Mouse (Mus musculus): ENCODE data around the gene Sars2. TPM values are rescaled to one million over a fixed set of nuclear protein-coding genes. Genes with fewer than 3 reads are reported as not detected.
A peak's percentile ranks its signal among the peaks of the same experiment; 100 is the strongest.

Sars2 gene
- polyA plus RNA-seq, 1 experiment from 2014 or later, result 16.3 TPM

DNA sequence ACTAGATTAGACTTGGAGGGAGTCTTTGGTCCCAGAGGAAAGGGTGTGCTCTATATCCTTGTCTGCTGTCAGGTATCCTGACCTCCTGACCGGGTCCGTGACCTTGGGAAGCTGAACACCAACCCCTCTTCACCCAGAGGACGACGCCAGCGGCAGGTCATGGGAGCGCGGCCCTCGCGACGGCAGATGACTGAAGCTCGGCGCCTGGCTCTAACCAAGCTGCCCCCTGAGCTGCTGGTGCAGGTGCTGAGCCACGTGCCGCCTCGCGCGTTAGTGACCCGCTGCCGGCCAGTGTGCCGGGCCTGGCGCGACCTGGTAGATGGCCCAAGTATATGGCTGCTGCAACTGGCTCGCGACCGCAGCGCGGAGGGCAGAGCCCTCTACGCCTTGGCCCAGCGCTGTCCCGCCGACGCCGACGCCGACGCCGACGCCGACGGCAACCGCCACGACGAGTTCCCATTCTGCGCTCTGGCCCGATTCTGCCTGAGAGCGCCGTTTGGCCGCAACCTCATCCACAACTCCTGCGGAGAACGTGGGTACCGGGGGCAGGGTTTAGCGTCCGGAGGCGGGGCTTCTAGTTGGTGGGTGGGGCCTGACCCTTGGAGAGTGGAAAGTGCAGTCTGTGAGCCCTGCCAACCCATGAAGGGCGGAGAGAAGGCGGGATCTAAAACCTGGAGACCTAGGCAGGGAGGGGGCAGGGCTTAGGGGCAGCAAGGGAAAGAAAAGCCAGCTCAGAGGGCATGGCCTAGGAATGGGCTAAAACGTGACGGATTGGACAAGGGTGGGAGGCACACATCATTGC, 9.2 kb upstream of the Sars2 start:
- H3K27ac ChIP-seq, result no peak overlapping the region
- 0 out of 2 replicates have a peak, but pooled peaks cover 4% of the 10 kb centered on the region for H3K9me3 ChIP-seq (replicated peaks)
- peak overlapping the region; percentile 59 for H3K4me3 ChIP-seq (replicated peaks)
- H3K4me1 ChIP-seq (replicated peaks), result peaks cover 19% of the 10 kb centered on the region
- DNase-seq (peak; percentile 84), ATAC-seq (ENCODE audit: low read depth) (peak; percentile 91)
- H3K27me3 ChIP-seq, result peaks cover 12% of the 10 kb centered on the region
- H3K36me3 ChIP-seq, result peaks cover under 1% of the 10 kb centered on the region; the same call in 1 of the 2 replicates
- H3K9ac ChIP-seq, result peak overlapping the region; percentile 51
- WGBS (ENCODE audit: insufficient replicate concordance), result 5% methylated on average over 58 of the region's 58 CpGs
- H3K4me2 ChIP-seq, result peak overlapping the region; percentile 85

GRCm38 (mm10) chr7:28733211-28733610, 8.6 kb upstream of the Sars2 start:
- 0 out of 2 replicates have a peak, but pooled peaks have one; percentile 1 for ATAC-seq (ENCODE audit: low read depth)
- H3K36me3 ChIP-seq, result peaks cover 7% of the 10 kb centered on the region
- H3K27ac ChIP-seq, result no peak overlapping the region
- peak overlapping the region; percentile 85 for H3K4me2 ChIP-seq
- H3K4me1 ChIP-seq (replicated peaks), result peaks cover 19% of the 10 kb centered on the region
- peak overlapping the region; percentile 59 for H3K4me3 ChIP-seq (replicated peaks)
- H3K27me3 ChIP-seq, result peaks cover 12% of the 10 kb centered on the region
- 0 out of 2 replicates have a peak, but pooled peaks cover 4% of the 10 kb centered on the region for H3K9me3 ChIP-seq (replicated peaks)
- WGBS (ENCODE audit: insufficient replicate concordance), result 18% methylated on average over 11 of the region's 11 CpGs
- DNase-seq, result no peak
- peak overlapping the region; percentile 51; the same call in 1 of the 2 replicates for H3K9ac ChIP-seq

DNA sequence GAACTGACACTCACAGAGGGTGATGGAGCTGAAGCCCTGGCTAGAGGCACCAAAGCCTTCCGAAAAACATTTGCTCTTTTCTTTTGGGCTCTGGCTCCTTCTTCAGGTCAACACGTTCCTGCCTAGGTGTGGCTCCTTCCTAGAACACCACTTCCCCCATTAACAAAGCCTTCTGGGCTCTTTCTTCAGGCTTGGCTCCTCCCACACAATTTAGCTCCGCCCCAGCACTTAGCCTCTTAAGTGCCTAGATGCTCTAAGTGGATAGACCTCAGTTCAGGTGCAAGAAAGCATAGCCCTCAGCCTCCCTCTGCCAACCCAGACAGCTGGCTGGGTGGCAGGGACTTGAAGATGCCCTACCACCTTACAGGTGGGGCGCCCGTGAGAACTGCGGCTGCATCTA, 6.1 kb upstream of the Sars2 start:
- peaks cover 12% of the 10 kb centered on the region for H3K27me3 ChIP-seq
- H3K9me3 ChIP-seq (replicated peaks), result 0 out of 2 replicates have a peak, but pooled peaks cover 4% of the 10 kb centered on the region
- H3K4me3 ChIP-seq (replicated peaks), result no peak overlapping the region
- H3K27ac ChIP-seq, result no peak overlapping the region
- H3K9ac ChIP-seq, result no peak overlapping the region
- H3K4me1 ChIP-seq (replicated peaks), result peaks cover 29% of the 10 kb centered on the region
- WGBS (ENCODE audit: insufficient replicate concordance), result 71% methylated on average over 6 of the region's 6 CpGs
- DNase-seq, result no peak
- no peak overlapping the region for H3K4me2 ChIP-seq
- no peak for ATAC-seq (ENCODE audit: low read depth)
- H3K36me3 ChIP-seq, result peaks cover 29% of the 10 kb centered on the region

DNA sequence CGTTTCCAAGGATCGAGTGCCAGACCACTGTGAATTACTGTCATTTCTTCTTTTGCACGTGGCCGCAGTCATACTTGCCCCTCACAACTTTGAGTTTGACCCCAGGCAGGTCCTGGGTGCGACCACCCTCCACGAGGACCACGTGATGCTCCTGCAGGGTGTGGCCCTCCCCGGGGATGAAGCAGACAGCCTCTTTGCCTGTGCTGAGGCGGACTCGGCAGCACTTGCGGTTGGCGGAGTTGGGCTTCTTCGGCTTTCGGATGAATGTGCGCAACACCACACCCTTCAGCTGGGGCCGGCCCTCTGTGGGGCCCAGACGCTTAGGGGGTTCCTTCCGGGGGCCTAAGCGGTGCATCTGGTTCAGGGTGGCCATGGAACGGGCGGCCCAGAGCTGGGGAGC, 2.0 kb upstream of the Sars2 start:
- no peak overlapping the region for H3K4me2 ChIP-seq
- WGBS (ENCODE audit: insufficient replicate concordance), result 90% methylated on average over 21 of the region's 21 CpGs
- peaks cover 27% of the 10 kb centered on the region for H3K4me1 ChIP-seq (replicated peaks)
- no peaks in the 10 kb centered on the region for H3K9me3 ChIP-seq (replicated peaks)
- H3K27ac ChIP-seq, result no peak overlapping the region
- H3K4me3 ChIP-seq (replicated peaks), result no peak overlapping the region
- H3K27me3 ChIP-seq, result no peaks in the 10 kb centered on the region
- H3K9ac ChIP-seq, result peak overlapping the region; percentile 10; the same call in 1 of the 2 replicates
- DNase-seq (no peak), ATAC-seq (ENCODE audit: low read depth) (no peak)
- peaks cover 37% of the 10 kb centered on the region for H3K36me3 ChIP-seq

DNA sequence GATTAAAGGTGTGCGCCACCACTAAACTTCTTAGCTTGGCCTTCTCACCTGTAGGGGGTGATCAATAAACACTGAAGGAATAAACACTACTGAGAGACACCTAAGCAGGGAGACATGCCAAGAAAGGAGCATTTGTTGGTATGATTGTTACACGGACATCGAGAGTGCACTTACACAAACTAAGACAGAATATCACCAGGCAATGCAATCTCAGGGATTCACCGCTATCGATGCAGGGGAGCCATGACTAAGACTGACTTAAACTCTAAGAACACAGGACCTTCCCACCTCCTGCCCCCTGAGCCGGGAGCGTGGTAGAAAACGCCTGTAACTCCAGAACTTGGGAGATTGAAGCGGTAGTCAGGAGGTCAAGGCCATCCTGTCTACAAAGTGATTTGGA, 843 bp upstream of the Sars2 start:
- ATAC-seq (ENCODE audit: low read depth), result no peak
- no peaks in the 10 kb centered on the region for H3K27me3 ChIP-seq
- H3K4me1 ChIP-seq (replicated peaks), result peaks cover 27% of the 10 kb centered on the region
- H3K4me2 ChIP-seq, result peak overlapping the region; percentile 89
- no peak for DNase-seq
- H3K9ac ChIP-seq, result peak overlapping the region; percentile 90
- no peaks in the 10 kb centered on the region for H3K9me3 ChIP-seq (replicated peaks)
- H3K4me3 ChIP-seq (replicated peaks), result peak overlapping the region; percentile 87
- WGBS (ENCODE audit: insufficient replicate concordance), result 27% methylated on average over 9 of the region's 9 CpGs
- peaks cover 46% of the 10 kb centered on the region for H3K36me3 ChIP-seq
- peak overlapping the region; percentile 80 for H3K27ac ChIP-seq

DNA sequence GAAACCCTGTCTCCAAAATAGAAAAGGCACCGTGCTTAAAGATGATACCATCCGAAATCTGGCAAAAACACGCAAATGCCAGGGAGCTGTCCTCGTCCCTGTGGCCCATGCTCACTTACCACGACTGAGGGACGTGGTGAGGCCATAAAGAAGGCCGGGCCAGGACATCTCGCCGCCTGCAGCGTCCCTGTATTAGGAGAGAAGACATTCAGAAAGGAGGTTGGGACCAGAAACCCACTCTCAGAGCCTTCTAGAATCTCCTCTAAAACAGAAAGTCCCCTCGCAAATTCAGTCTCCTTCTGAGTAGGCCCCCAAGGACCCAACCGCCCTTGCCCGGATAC, 454 bp upstream of the Sars2 start:
- H3K36me3 ChIP-seq, result peaks cover 50% of the 10 kb centered on the region
- under 1% methylated on average over 13 of the region's 13 CpGs for WGBS (ENCODE audit: insufficient replicate concordance)
- no peak for DNase-seq
- peak; percentile 6 for ATAC-seq (ENCODE audit: low read depth)
- peaks cover 27% of the 10 kb centered on the region for H3K4me1 ChIP-seq (replicated peaks)
- peak overlapping the region; percentile 87 for H3K4me3 ChIP-seq (replicated peaks)
- H3K9me3 ChIP-seq (replicated peaks), result no peaks in the 10 kb centered on the region
- peak overlapping the region; percentile 90 for H3K9ac ChIP-seq
- H3K4me2 ChIP-seq, result peak overlapping the region; percentile 89
- no peaks in the 10 kb centered on the region for H3K27me3 ChIP-seq
- peak overlapping the region; percentile 80 for H3K27ac ChIP-seq

DNA sequence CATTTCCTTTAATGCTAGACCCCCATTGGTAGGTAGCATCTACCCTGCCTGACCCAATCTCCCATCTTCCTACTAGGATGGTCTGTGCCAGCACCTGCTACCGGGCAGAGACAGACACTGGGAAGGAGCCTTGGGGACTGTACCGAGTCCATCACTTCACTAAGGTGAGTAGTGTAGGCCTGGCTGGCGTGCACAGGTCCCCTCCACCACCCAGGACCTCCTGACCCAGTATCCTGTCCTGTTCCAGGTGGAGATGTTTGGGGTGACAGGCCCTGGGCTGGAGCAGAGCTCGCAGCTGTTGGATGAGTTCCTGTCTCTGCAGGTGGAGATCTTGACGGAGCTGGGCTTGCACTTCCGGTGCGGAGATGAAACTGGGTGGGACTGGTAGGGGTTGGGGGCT, 8.1 kb downstream of the Sars2 start:
- WGBS (ENCODE audit: insufficient replicate concordance), result 85% methylated on average over 7 of the region's 7 CpGs
- no peak overlapping the region for H3K4me2 ChIP-seq
- ATAC-seq (ENCODE audit: low read depth), result no peak
- no peak for DNase-seq
- peaks cover 62% of the 10 kb centered on the region for H3K36me3 ChIP-seq
- H3K4me3 ChIP-seq (replicated peaks), result no peak overlapping the region
- H3K9me3 ChIP-seq (replicated peaks), result no peaks in the 10 kb centered on the region
- no peak overlapping the region for H3K9ac ChIP-seq
- H3K27ac ChIP-seq, result no peak overlapping the region
- no peaks in the 10 kb centered on the region for H3K27me3 ChIP-seq
- no peaks in the 10 kb centered on the region; the same call in 1 of the 2 replicates for H3K4me1 ChIP-seq (replicated peaks)

DNA sequence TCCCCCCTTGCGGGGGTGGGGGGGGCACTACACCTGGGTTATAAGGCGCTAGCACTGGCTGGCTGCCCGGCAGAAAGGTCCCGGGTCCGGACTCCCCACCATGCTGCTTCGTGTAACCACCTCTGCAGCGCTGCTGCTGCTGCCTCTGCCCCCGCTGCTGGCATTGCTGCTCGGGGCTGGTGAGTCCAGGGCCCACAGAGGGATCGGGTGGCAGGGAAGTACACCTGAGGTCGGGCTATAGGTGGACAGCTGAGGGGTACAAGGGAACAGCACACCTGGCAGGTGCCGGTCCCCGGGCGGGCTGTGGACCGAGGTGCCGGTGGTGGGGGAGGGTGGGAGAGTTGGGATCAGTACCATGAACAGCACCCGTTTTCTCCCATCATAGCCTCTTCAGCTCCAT, 14.3 kb downstream of the Sars2 start, which contains the start of gene Ccer2:
Ccer2 (plus strand) TSS at position 96 of the 400 bp plus-strand sequence.
- peaks cover 48% of the 10 kb centered on the region for H3K36me3 ChIP-seq

DNA sequence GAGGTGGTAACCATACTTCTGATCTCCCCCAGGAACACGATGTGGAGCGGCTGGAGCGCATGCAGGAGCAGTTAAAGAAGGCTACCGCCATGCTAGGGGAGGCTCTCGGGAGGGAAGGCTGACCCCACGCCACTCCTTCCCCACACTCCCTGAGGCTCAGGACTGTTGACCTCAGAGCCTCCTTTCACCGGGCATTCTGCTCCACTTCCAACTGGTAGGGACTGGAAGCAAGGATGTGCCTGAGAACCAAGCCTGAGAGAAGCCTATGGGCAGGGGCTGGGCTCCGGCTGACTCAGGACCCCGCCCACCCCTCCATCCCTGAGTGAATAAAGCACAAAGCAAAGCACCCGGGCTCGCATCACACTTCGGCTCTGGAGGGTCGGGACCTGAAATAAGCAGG, 16.8 kb downstream of the Sars2 start:
- ATAC-seq (ENCODE audit: low read depth) (no peak), DNase-seq (no peak)
- no peak overlapping the region for H3K27ac ChIP-seq
- H3K4me2 ChIP-seq, result no peak overlapping the region
- H3K9me3 ChIP-seq (replicated peaks), result no peaks in the 10 kb centered on the region
- H3K9ac ChIP-seq, result no peak overlapping the region
- no peak overlapping the region for H3K4me3 ChIP-seq (replicated peaks)
- H3K4me1 ChIP-seq (replicated peaks), result peaks cover 6% of the 10 kb centered on the region
- peaks cover 25% of the 10 kb centered on the region for H3K27me3 ChIP-seq
- WGBS (ENCODE audit: insufficient replicate concordance), result 81% methylated on average over 13 of the region's 13 CpGs
- peaks cover 54% of the 10 kb centered on the region for H3K36me3 ChIP-seq

More for the DNA sequence above, 14.3 kb downstream of the Sars2 start, which contains the start of gene Ccer2:
- no peak for ATAC-seq (ENCODE audit: low read depth)
- Histone ChIP-seq H3K9me3 (replicated peaks) (no peaks in the 10 kb centered on the region), H3K9ac (no peak within 1 kb of the TSS), H3K27me3 (peaks cover 25% of the 10 kb centered on the region), H3K4me3 (replicated peaks) (no peak within 1 kb of the TSS), H3K4me1 (replicated peaks) (peaks cover 6% of the 10 kb centered on the region), H3K27ac (no peak within 1 kb of the TSS), H3K4me2 (no peak within 1 kb of the TSS)
- DNase-seq, result no peak
- WGBS (ENCODE audit: insufficient replicate concordance), result 10% methylated on average over 17 of the region's 17 CpGs

DNA sequence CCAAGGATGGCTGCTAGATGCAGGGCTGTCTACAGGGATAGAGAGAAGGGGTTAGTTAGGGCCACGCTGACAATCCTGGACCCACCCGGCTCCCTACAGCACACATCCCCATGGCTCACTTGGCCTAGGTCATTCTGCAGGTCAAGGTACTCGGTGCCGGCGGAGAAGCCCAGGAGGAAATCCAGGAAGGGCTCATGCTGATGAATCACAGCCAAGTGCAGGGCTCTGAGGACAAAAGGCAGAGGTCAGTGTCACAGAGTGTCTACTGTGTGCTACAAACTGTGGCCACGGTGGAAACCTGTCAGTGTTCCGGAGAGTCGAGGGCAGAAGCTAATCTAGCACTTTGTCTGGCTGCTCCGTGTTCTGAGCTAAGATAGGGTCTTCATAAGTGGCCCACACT, 20.1 kb downstream of the Sars2 start:
- WGBS (ENCODE audit: insufficient replicate concordance), result 85% methylated on average over 9 of the region's 9 CpGs

DNA sequence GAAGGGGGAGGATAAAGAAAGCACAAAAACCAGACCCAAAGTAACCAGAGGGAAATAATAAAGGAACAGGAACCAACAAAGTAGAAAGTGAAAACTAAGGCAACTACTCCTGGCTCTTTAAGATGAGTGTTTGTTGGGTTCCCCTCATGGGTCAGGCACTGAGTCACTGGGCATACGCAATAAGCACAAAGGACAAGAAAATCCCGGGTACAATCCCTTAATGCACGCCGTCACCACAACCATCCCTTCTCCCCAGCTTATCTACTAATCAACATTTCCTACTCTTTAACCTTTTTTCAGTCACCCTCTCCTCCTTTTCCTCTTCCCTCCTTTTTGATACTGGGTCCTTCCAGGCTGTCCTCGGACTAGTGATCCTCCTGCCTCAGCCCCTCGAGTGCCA, 23.4 kb downstream of the Sars2 start:
- Histone ChIP-seq H3K36me3 (peaks cover 31% of the 10 kb centered on the region), H3K27me3 (no peaks in the 10 kb centered on the region), H3K4me2 (peak overlapping the region; percentile 74), H3K4me1 (replicated peaks) (peaks cover 48% of the 10 kb centered on the region), H3K9me3 (replicated peaks) (no peaks in the 10 kb centered on the region), H3K27ac (no peak overlapping the region), H3K4me3 (replicated peaks) (peak overlapping the region; percentile 78), H3K9ac (peak overlapping the region; percentile 80)
- no peak for ATAC-seq (ENCODE audit: low read depth)
- no peak for DNase-seq
- 49% methylated on average over 6 of the region's 6 CpGs for WGBS (ENCODE audit: insufficient replicate concordance)

More for the DNA sequence above, 20.1 kb downstream of the Sars2 start:
- Histone ChIP-seq H3K4me2 (no peak overlapping the region), H3K27me3 (peaks cover 8% of the 10 kb centered on the region), H3K4me1 (replicated peaks) (peaks cover 15% of the 10 kb centered on the region), H3K9me3 (replicated peaks) (no peaks in the 10 kb centered on the region), H3K36me3 (peaks cover 49% of the 10 kb centered on the region), H3K4me3 (replicated peaks) (no peak overlapping the region), H3K9ac (no peak overlapping the region), H3K27ac (no peak overlapping the region)
- DNase-seq (no peak), ATAC-seq (ENCODE audit: low read depth) (no peak)
